Mouse (Mus musculus): ENCODE results near the gene Fam120b. TPM values are rescaled to one million over a fixed set of nuclear protein-coding genes. Genes with fewer than 3 reads are reported as not detected.

Gene Fam120b
- polyA plus RNA-seq, 1 experiment = 1.4 TPM

DNA sequence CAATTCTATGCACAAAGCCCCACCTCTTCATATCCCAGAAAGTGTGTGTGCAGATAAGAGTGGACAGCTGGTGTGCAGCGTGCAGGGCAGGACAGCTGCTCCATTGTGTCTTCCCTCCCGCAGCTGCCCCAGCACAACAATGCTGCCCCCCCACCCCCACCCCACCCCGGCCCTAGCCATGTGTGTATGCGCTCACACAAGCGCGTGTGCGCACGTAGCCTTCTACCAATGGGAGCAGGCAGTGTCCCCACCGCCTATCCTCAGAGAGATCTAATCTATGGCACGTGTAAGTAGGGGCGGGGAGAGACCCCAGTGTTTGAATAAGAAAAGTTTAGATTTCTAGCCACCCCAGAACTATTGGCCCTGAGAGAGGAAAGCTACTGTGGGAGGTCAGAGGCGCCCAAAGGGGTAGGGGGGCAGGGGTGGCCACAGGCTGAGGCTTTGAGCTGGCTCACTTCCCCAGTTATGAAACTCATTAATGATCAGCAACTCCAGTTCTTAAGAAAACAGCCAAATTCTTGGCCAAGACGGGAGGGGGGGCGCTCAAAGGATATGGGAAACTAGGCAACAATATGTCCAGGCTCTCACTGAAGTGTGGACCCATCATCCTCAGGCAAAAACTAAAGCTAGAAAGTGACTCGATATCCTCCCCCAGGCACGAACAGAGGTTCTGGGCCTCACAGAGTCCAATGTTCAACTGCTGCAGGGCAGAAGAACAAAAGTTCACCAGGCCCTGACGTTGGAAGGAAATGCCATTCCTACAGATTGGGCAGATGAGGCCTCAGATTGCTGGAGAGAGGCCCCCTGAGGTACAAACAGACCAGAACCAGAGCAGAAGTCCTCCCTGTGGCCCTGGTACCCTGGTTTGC lies 23.8 kb upstream of the Fam120b start:
- Histone ChIP-seq H3K4me1 (peaks cover 37% of the 10 kb centered on the region), H3K27me3 (replicated peaks) (peaks cover 92% of the 10 kb centered on the region), H3K36me3 (replicated peaks; ENCODE audit: low read length) (no peaks in the 10 kb centered on the region), H3K9me3 (0 out of 2 replicates have a peak, but pooled peaks cover 3% of the 10 kb centered on the region), H3K4me3 (replicated peaks) (no peak overlapping the region)
- TF ChIP-seq FLI1 (IDR thresholded peaks at IDR 0.05; ENCODE audit: low read length) = no peak
- no peak for TF ChIP-seq GATA1 (IDR thresholded peaks at IDR 0.05; ENCODE audit: borderline replicate concordance, low read length)

DNA sequence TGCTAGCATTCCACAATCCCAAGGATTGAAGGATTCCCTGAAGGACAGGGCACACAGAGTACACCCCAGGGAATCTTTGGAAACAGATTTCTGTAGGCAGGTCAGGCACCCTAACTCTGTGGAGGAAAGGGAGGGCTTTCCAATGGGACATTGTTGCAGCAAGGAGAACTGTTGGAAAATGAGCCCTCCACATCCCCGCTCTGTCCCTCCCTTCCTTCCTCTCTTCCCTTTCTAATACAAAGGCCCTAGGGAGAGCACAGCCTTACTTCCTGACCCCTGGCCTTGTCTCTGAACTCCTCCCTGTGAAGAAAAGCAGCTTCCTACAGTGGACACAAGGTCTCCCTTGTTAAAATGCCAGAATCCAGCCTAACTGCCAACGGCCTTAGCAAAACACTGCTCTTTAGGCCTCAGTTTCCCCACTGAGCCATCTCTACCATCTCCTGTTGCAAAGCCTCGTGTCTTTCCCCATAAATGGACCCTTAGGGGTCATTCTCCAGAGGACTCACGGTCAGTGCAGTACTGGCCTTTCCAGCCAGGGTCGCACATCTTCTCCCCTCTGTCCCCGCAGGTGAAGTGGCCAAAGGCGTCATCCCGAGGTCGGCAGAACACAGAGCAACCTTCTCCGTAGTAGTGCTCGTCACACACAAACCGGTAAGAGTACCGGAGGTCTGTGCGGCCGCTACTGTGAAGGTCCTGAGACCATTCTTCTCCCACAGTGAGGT lies 22.9 kb upstream of the Fam120b start:
- no peak for TF ChIP-seq GATA1 (IDR thresholded peaks at IDR 0.05; ENCODE audit: borderline replicate concordance, low read length)
- no peak for TF ChIP-seq FLI1 (IDR thresholded peaks at IDR 0.05; ENCODE audit: low read length)
- Histone ChIP-seq H3K36me3 (replicated peaks; ENCODE audit: low read length) (no peaks in the 10 kb centered on the region), H3K4me1 (peaks cover 45% of the 10 kb centered on the region), H3K4me3 (replicated peaks) (no peak overlapping the region), H3K27me3 (replicated peaks) (peaks cover 95% of the 10 kb centered on the region), H3K9me3 (0 out of 2 replicates have a peak, but pooled peaks cover 3% of the 10 kb centered on the region)

DNA sequence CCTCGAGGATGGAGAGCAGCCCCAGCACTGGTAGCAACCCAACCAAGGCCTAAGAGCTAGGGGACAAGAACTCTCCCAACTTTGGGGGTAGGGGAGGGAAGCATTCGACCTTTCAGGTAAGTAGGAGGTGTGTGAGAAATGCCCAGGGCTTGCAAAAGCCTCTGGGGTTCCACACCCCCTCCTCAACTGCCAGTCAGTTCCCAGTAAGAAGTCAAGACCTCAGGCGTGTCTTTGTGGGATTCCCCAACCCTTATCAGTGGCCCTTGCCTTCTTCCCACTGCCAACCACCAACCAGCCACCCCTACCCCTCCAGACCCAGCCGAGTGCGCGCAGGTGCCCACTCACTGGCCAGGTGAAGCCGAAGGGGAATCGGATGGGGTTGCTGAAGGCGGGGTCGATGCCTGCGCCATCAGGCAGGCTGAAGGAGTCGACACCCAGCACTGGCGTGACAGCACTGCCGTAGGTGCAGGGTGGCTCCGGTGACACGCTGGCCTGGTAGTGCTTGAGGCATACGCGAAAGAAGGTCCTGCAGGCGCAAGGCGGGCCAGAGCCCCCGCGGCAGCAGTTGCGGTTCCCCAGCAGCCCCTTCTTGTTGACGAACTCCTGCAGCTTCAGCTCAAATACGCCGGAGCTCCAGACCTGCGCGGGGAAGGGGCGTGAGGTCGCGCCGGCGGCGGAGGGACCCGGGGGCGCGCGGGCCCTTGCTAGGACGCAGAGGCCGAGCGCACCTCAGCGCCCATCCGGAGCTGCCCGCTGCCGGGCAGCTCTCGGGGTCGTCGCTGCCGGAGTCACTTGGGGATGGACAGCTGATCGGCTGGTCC lies 21.5 kb upstream of the Fam120b start:
- Histone ChIP-seq H3K27me3 (replicated peaks) (peaks cover 95% of the 10 kb centered on the region), H3K4me1 (peaks cover 45% of the 10 kb centered on the region), H3K4me3 (replicated peaks) (peak overlapping the region; percentile 94), H3K9me3 (0 out of 2 replicates have a peak, but pooled peaks cover 3% of the 10 kb centered on the region), H3K36me3 (replicated peaks; ENCODE audit: low read length) (no peaks in the 10 kb centered on the region)
- TF ChIP-seq FLI1 (IDR thresholded peaks at IDR 0.05; ENCODE audit: low read length) (no peak), GATA1 (IDR thresholded peaks at IDR 0.05; ENCODE audit: borderline replicate concordance, low read length) (no peak)

DNA sequence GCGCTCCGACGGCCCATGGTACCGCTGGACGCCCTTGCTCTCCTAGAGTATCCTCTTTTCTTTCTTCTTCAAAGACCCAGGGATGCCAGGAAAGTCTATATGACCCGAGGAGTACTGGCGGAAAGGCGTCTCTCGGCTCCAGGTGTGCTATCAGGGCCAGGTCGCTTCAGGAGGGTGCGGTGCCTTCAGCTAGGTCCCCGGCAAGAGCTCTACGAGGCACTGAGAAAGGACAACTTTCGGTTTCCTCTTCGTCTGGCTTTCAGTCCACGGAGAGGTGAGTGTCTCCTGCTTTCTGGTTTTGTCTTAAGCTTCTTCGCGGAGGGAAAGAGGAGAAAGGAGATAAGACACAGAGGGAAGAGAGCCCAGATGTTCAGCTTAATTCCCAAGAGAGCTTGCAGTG lies 20.8 kb upstream of the Fam120b start:
- peak overlapping the region; percentile 94 for H3K4me3 ChIP-seq (replicated peaks)
- H3K9me3 ChIP-seq = 0 out of 2 replicates have a peak, but pooled peaks cover 3% of the 10 kb centered on the region
- TF ChIP-seq FLI1 (IDR thresholded peaks at IDR 0.05; ENCODE audit: low read length) = no peak
- peaks cover 95% of the 10 kb centered on the region for H3K27me3 ChIP-seq (replicated peaks)
- peaks cover 49% of the 10 kb centered on the region for H3K4me1 ChIP-seq
- H3K36me3 ChIP-seq (replicated peaks; ENCODE audit: low read length) = no peaks in the 10 kb centered on the region

DNA sequence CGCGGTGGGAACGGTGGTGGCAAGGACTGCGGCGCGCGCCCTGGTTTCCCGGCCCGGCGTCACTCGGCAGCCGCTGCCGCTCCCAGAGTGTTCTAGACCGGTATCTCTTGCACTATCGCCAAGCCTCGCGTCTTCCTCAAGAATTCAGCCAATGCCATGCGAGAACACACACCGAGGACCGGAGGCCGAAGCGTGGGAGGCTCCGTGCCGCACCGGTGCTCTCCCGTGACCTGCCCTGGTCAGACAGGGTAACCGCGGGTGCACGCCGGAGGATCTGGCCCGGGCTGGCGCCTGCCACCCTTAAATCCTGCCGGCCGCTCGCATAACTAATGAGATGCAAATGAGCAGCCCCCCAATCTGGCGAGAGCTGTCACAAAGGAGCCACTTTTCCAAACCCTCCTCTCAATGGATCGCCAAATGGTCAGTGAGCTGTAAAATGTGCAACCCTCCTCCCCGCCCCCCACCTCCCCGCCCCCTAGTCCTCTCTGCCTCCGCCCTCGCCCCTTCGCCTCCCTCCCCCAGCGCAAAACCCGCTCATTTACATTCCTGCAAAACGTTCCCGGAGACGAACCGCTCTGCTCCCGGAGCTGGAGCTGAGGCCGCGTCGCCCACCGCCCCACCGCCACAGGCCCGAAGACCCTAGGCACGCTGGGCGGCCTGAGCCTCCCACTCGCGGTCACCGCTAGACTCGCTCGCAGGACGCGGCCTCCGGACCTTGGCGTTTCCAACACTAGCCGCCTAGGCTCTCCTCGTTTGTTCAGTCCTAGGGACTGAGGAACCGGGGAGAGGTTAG lies 20.1 kb upstream of the Fam120b start:
- Histone ChIP-seq H3K27me3 (replicated peaks) (peaks cover 95% of the 10 kb centered on the region), H3K36me3 (replicated peaks; ENCODE audit: low read length) (no peaks in the 10 kb centered on the region), H3K4me3 (replicated peaks) (peak overlapping the region; percentile 94), H3K9me3 (0 out of 2 replicates have a peak, but pooled peaks cover 3% of the 10 kb centered on the region), H3K4me1 (peaks cover 51% of the 10 kb centered on the region)
- no peak for TF ChIP-seq GATA1 (IDR thresholded peaks at IDR 0.05; ENCODE audit: borderline replicate concordance, low read length)
- no peak for TF ChIP-seq FLI1 (IDR thresholded peaks at IDR 0.05; ENCODE audit: low read length)

DNA sequence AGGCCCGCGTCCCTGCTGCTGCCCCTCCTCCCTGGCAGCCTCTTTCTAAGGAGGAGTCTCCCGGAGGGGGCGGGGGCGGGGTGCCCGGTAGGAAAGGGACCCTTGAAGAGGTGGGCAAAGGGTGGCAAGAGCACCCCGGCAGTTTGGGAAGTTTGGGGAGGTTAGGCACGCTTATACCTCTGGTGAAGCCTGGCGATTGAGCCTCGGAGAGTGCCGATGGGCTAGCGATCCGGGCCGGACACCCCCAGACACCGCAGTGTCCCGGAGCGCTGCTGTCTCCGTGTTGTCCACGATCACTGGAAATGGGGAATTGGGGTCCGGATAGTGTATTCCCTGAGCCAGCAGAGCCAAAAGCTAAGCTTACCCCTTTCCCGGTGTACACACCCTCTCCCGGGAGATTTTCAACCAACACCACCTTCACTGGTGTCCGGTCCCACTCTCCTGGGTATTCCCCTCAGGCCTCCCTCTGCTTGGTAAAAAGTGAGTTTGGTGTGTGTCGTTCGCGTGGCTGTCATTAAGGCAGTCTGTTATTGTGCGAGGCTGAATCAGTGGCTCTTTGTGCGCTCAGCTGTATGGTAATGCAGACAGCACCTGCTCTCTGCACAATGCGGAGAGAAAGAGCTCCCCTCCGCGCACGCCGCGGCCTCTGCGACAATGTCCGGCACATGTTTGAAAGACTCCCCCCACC lies 19.4 kb upstream of the Fam120b start, which contains the start of gene Dll1:
Gene Dll1 (minus strand): TSS at position 379 of the 688 bp plus-strand sequence.
- H3K4me3 ChIP-seq (replicated peaks) = peak within 1 kb of the TSS; percentile 94
- no peaks in the 10 kb centered on the region for H3K36me3 ChIP-seq (replicated peaks; ENCODE audit: low read length)
- H3K4me1 ChIP-seq = peaks cover 58% of the 10 kb centered on the region
- H3K9me3 ChIP-seq = 0 out of 2 replicates have a peak, but pooled peaks cover 3% of the 10 kb centered on the region
- H3K27me3 ChIP-seq (replicated peaks) = peaks cover 100% of the 10 kb centered on the region
- TF ChIP-seq FLI1 (IDR thresholded peaks at IDR 0.05; ENCODE audit: low read length) (no peak), GATA1 (IDR thresholded peaks at IDR 0.05; ENCODE audit: borderline replicate concordance, low read length) (no peak)

DNA sequence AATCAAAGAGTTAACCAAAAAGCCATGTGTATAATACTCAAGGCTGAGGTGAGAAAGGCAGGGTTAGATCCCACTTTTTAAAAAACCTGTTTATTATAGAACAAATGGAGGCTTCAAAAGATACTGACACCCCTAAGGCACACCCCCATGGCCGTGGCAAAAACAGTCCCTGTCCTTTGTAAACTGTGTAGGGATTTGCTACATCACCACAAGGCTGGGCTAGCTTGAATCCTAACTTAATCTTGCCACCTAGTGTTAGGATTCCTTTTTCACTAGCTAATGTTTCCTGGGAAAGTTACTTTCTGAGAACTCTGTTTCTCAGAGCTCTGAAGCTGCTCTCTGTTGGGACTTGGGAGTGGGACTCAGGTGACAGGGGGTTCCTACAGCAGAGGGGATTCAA lies 18.1 kb upstream of the Fam120b start:
- Histone ChIP-seq H3K36me3 (replicated peaks; ENCODE audit: low read length) (no peaks in the 10 kb centered on the region), H3K4me1 (peaks cover 64% of the 10 kb centered on the region), H3K9me3 (0 out of 2 replicates have a peak, but pooled peaks cover 3% of the 10 kb centered on the region), H3K4me3 (replicated peaks) (no peak overlapping the region), H3K27me3 (replicated peaks) (peaks cover 99% of the 10 kb centered on the region)
- TF ChIP-seq GATA1 (IDR thresholded peaks at IDR 0.05; ENCODE audit: borderline replicate concordance, low read length) (no peak), FLI1 (IDR thresholded peaks at IDR 0.05; ENCODE audit: low read length) (no peak)

DNA sequence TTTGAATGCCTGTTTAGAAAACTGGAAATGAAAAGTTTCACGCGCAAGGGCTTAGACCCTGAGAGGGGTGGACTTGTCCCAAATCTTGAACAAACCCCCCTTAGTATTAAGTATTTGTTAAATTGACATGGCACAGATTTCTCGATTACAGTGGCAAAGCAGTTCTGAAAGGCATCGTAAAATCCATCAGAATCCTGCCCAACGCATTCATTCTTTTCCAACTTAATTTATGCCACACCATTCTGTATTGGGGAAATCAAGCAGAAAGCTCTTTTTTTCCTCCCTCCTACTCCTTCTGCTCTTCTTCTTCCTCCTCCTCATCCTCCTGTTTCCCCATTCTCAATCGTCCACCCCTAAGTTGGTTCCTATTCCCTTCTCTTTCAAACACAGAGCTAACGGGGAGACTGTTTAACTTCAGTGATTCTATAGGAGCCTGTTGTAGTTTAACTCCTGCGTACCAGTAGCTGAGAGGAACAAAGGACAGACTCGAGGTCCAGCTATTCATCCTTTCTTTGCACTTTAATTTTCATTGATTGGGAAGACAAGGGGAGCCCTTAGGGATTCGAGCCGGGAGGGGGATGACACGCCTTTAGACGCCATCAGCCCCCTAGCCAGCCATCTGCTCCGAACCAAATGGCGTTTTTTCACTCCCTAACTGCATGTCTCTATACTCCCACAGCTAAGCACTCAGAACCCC lies 17.4 kb upstream of the Fam120b start:
- TF ChIP-seq FLI1 (IDR thresholded peaks at IDR 0.05; ENCODE audit: low read length) (no peak), GATA1 (IDR thresholded peaks at IDR 0.05; ENCODE audit: borderline replicate concordance, low read length) (no peak)
- Histone ChIP-seq H3K4me3 (replicated peaks) (no peak overlapping the region), H3K9me3 (peaks cover 6% of the 10 kb centered on the region; the same call in 1 of the 2 replicates), H3K36me3 (replicated peaks; ENCODE audit: low read length) (no peaks in the 10 kb centered on the region), H3K27me3 (replicated peaks) (peaks cover 99% of the 10 kb centered on the region), H3K4me1 (peaks cover 65% of the 10 kb centered on the region)

All from megakaryocyte, embryonic 14.5 days (primary cell).